Mouse (Mus musculus): Measurements from ENCODE around the gene Gm47995.
"Not testable (repeated sequence)": the region's sequence is repeated elsewhere in the genome, so short reads cannot be mapped to it uniquely, and the experiment has no call there.

DNA sequence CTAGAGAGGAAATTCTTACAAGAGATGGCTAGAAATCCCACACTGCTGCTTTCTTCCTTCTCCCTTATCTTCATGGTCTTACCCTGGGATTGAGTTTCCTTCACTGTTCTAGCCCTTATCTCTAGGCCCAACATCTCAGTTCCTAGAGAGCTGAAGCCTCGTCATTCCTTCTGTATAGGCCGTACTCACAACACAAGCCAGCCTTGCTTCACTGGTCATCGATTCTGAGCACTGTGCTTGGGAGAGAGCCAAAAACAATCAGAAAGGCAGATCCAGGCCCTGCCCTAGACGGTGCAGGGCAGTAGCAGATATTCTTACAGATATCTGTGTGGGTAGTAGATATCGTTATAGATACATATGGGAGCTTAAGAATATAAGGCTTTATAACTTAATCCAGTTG is 4.5 kb downstream of the Gm47995 start:
- TF ChIP-seq CTCF (IDR thresholded peaks at IDR 0.05; ENCODE audit: borderline replicate concordance, insufficient read depth, low read depth, low read length); POLR2A (IDR thresholded peaks at IDR 0.05; ENCODE audit: borderline replicate concordance, insufficient read depth, low read length): not testable (repeated sequence)

Measured in cerebellum, adult 2 months (tissue).